Mouse (Mus musculus): ENCODE measurements around the gene Amz2.

Amz2 gene

GRCm38 (mm10) chr11:109465068-109465467 lies 39.3 kb downstream of the Amz2 start:
- intact Hi-C loops (cut with DNase I), result no loop called here

GRCm38 (mm10) chr11:109466987-109467386 lies 41.2 kb downstream of the Amz2 start:
- intact Hi-C loops (cut with DNase I), result no loop called here

GRCm38 (mm10) chr11:109468133-109468532 lies 42.4 kb downstream of the Amz2 start:
- intact Hi-C loops (cut with DNase I), result no loop called here

GRCm38 (mm10) chr11:109470170-109470569 lies 44.4 kb downstream of the Amz2 start:
- intact Hi-C loops (cut with DNase I), result no loop called here

GRCm38 (mm10) chr11:109470921-109471861 lies 45.4 kb downstream of the Amz2 start:
- intact Hi-C loops (cut with DNase I), result no loop called here

GRCm38 (mm10) chr11:109472171-109472691 lies 46.5 kb downstream of the Amz2 start:
- intact Hi-C loops (cut with DNase I), result no loop called here

- intact Hi-C loops (cut with DNase I), result no loop called here
Observed at GRCm38 (mm10) chr11:109472821-109473170, 47.0 kb downstream of the Amz2 start.

- intact Hi-C loops (cut with DNase I), result no loop called here
Observed at GRCm38 (mm10) chr11:109473171-109474085, 47.7 kb downstream of the Amz2 start, which contains the start of the genes Arsg and Slc16a6. Arsg (plus strand) TSS chr11:109473374. Slc16a6 (minus strand) TSS chr11:109473598.

GRCm38 (mm10) chr11:109474086-109474742 lies 48.5 kb downstream of the Amz2 start:
- intact Hi-C loops (cut with DNase I), result no loop called here

GRCm38 (mm10) chr11:109474836-109475235 lies 49.1 kb downstream of the Amz2 start:
- intact Hi-C loops (cut with DNase I), result no loop called here

- intact Hi-C loops (cut with DNase I), result no loop called here
Observed at GRCm38 (mm10) chr11:109475717-109476116, 50.0 kb downstream of the Amz2 start.

- intact Hi-C loops (cut with DNase I), result no loop called here
Observed at GRCm38 (mm10) chr11:109476241-109476640, 50.5 kb downstream of the Amz2 start.

GRCm38 (mm10) chr11:109476653-109477052 lies 50.9 kb downstream of the Amz2 start:
- intact Hi-C loops (cut with DNase I), result no loop called here

- intact Hi-C loops (cut with DNase I), result no loop called here
Observed at GRCm38 (mm10) chr11:109477606-109478380, 52.0 kb downstream of the Amz2 start.

GRCm38 (mm10) chr11:109479575-109480285 lies 54.0 kb downstream of the Amz2 start:
- intact Hi-C loops (cut with DNase I), result no loop called here

- intact Hi-C loops (cut with DNase I), result no loop called here
Observed at GRCm38 (mm10) chr11:109480440-109480839, 54.7 kb downstream of the Amz2 start.

- intact Hi-C loops (cut with DNase I), result no loop called here
Observed at GRCm38 (mm10) chr11:109485398-109486045, 59.8 kb downstream of the Amz2 start.

GRCm38 (mm10) chr11:109487111-109487510 lies 61.4 kb downstream of the Amz2 start:
- intact Hi-C loops (cut with DNase I), result no loop called here
